Mouse (Mus musculus): ENCODE data around the gene Adam17. TPM values are rescaled to one million over a fixed set of nuclear protein-coding genes. Genes with fewer than 3 reads are reported as not detected.
A peak's percentile ranks its signal among the peaks of the same experiment; 100 is the strongest.

Gene Adam17
- polyA plus RNA-seq, 1 experiment from 2014 or later: 15.6 TPM

GRCm38 (mm10) chr12:21322856-21323255 is 50.6 kb downstream of the Adam17 start:
- no peak overlapping the region for H3K4me3 ChIP-seq (replicated peaks)
- H3K36me3 ChIP-seq: peaks cover 43% of the 10 kb centered on the region
- H3K27me3 ChIP-seq (replicated peaks): no peaks in the 10 kb centered on the region
- no peak overlapping the region for H3K27ac ChIP-seq (replicated peaks)
- H3K4me2 ChIP-seq: no peak overlapping the region
- H3K9ac ChIP-seq (replicated peaks): no peak overlapping the region
- no peak for ATAC-seq (ENCODE audit: low FRiP score)
- no peaks in the 10 kb centered on the region for H3K9me3 ChIP-seq (replicated peaks)
- no peaks in the 10 kb centered on the region for H3K4me1 ChIP-seq
- WGBS: 86% methylated on average over 9 of the region's 9 CpGs

- peaks cover under 1% of the 10 kb centered on the region; the same call in 1 of the 2 replicates for H3K4me1 ChIP-seq
- no peaks in the 10 kb centered on the region for H3K27me3 ChIP-seq (replicated peaks)
- no peaks in the 10 kb centered on the region for H3K9me3 ChIP-seq (replicated peaks)
- H3K9ac ChIP-seq (replicated peaks): no peak overlapping the region
- H3K4me3 ChIP-seq (replicated peaks): no peak overlapping the region
- peaks cover 43% of the 10 kb centered on the region for H3K36me3 ChIP-seq
- H3K4me2 ChIP-seq: no peak overlapping the region
- 87% methylated on average over 4 of the region's 4 CpGs for WGBS
- no peak for ATAC-seq (ENCODE audit: low FRiP score)
- H3K27ac ChIP-seq (replicated peaks): no peak overlapping the region
These were observed 51.1 kb downstream of the Adam17 start for GRCm38 (mm10) chr12:21322296-21322695.

DNA sequence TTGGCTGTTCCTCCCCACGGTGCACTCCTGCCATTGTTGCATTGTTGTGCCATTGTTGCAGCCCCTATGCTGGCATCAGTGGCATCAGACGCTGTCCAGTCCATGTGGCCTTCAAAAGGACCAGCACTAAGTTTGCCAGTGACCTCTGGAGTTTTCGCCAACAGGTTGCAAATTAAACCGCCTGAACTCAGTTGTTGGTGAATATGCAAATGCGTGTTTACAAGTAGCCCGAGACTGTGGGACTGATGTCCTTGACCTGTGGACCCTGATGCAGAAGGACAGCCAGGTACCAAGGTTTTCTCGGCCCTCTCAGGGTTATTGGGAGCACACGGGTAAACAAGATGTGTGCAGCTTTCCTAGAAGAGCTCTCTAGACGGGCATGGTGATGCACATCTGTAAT is 52.3 kb downstream of the Adam17 start:
- no peak overlapping the region for H3K4me2 ChIP-seq
- no peak for ATAC-seq (ENCODE audit: low FRiP score)
- peaks cover 36% of the 10 kb centered on the region for H3K36me3 ChIP-seq
- no peak overlapping the region for H3K4me3 ChIP-seq (replicated peaks)
- peaks cover 6% of the 10 kb centered on the region; the same call in 1 of the 2 replicates for H3K4me1 ChIP-seq
- no peak overlapping the region for H3K27ac ChIP-seq (replicated peaks)
- 86% methylated on average over 9 of the region's 9 CpGs for WGBS
- no peak overlapping the region for H3K9ac ChIP-seq (replicated peaks)
- H3K9me3 ChIP-seq (replicated peaks): no peaks in the 10 kb centered on the region
- no peaks in the 10 kb centered on the region for H3K27me3 ChIP-seq (replicated peaks)

DNA sequence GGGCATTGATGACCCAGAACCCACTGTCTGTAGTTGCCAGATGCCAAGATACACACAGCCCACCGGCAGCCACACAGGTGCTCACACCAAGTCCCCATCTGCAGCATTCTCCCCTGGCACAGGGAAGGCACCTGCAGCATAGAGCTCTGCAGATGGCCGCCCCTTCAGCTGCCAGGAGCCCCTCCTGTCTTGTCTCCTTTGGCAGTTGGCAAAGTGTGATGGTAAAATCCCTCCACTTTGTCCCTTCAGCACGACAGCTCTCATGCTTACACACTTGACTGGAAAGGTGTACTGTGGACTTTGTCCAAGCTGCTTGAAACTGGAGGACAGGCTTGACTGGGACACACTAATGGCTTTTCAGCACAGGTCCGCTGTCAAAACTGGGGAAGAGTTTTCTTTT is 53.1 kb downstream of the Adam17 start:
- no peak for ATAC-seq (ENCODE audit: low FRiP score)
- WGBS: 92% methylated on average over 4 of the region's 4 CpGs
- H3K36me3 ChIP-seq: peaks cover 27% of the 10 kb centered on the region

GRCm38 (mm10) chr12:21318143-21318895 is 55.1 kb downstream of the Adam17 start:
- H3K4me3 ChIP-seq (replicated peaks): no peak overlapping the region
- no peak for ATAC-seq (ENCODE audit: low FRiP score)
- H3K27me3 ChIP-seq (replicated peaks): no peaks in the 10 kb centered on the region
- peaks cover 13% of the 10 kb centered on the region for H3K4me1 ChIP-seq
- no peak overlapping the region for H3K9ac ChIP-seq (replicated peaks)
- WGBS: 68% methylated on average over 12 of the region's 12 CpGs
- peaks cover 30% of the 10 kb centered on the region for H3K36me3 ChIP-seq
- H3K9me3 ChIP-seq (replicated peaks): no peaks in the 10 kb centered on the region
- H3K27ac ChIP-seq (replicated peaks): no peak overlapping the region
- no peak overlapping the region for H3K4me2 ChIP-seq

More for the DNA sequence above, 53.1 kb downstream of the Adam17 start:
- Histone ChIP-seq H3K4me2 (no peak overlapping the region), H3K4me1 (peaks cover 13% of the 10 kb centered on the region), H3K27ac (replicated peaks) (no peak overlapping the region), H3K9ac (replicated peaks) (no peak overlapping the region), H3K27me3 (replicated peaks) (no peaks in the 10 kb centered on the region), H3K4me3 (replicated peaks) (no peak overlapping the region), H3K9me3 (replicated peaks) (no peaks in the 10 kb centered on the region)

GRCm38 (mm10) chr12:21316869-21317265 is 56.6 kb downstream of the Adam17 start:
- H3K27ac ChIP-seq (replicated peaks): no peak overlapping the region
- peaks cover 35% of the 10 kb centered on the region for H3K36me3 ChIP-seq
- H3K9me3 ChIP-seq (replicated peaks): no peaks in the 10 kb centered on the region
- H3K4me3 ChIP-seq (replicated peaks): peak overlapping the region; percentile 70
- WGBS: 30% methylated on average over 7 of the region's 7 CpGs
- peaks cover 13% of the 10 kb centered on the region for H3K4me1 ChIP-seq
- peak overlapping the region; percentile 82 for H3K4me2 ChIP-seq
- H3K27me3 ChIP-seq (replicated peaks): no peaks in the 10 kb centered on the region
- H3K9ac ChIP-seq (replicated peaks): peak overlapping the region; percentile 70
- ATAC-seq (ENCODE audit: low FRiP score): no peak

GRCm38 (mm10) chr12:21315923-21316868 is 57.2 kb downstream of the Adam17 start, which contains the start of gene Iah1:
TSS of gene Iah1 (plus strand) at chr12:21316389.
- H3K27ac ChIP-seq (replicated peaks): peak within 1 kb of the TSS; percentile 68
- peak; percentile 93 for ATAC-seq (ENCODE audit: low FRiP score)
- 2% methylated on average over 59 of the region's 59 CpGs for WGBS

DNA sequence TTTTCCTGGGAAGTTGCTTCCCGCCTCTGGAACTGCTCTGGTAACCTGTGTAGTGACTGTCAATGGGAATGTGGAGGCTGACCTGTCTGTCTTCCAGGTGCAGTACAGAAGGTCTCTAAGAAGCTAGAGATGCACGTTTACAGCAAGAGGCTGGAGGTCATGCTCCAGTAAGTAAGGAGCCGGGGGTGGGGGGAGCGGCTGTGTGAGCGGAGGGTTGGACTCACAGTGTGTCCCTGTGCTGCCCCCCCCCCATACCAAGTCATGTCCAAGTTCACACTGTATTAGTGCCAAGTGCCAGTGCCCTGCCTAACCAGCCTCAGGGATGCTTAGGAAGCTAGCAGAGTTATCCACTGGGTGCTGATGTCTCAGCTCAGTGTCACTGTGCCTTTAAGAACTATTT is 61.2 kb downstream of the Adam17 start:
- no peak overlapping the region for H3K4me3 ChIP-seq (replicated peaks)
- H3K9me3 ChIP-seq (replicated peaks): no peaks in the 10 kb centered on the region
- no peak overlapping the region for H3K27ac ChIP-seq (replicated peaks)
- 97% methylated on average over 5 of the region's 5 CpGs for WGBS
- H3K36me3 ChIP-seq: peaks cover 75% of the 10 kb centered on the region
- peaks cover 11% of the 10 kb centered on the region for H3K4me1 ChIP-seq
- no peak overlapping the region for H3K4me2 ChIP-seq
- H3K27me3 ChIP-seq (replicated peaks): no peaks in the 10 kb centered on the region
- H3K9ac ChIP-seq (replicated peaks): no peak overlapping the region
- ATAC-seq (ENCODE audit: low FRiP score): no peak

More at GRCm38 (mm10) chr12:21315923-21316868, 57.2 kb downstream of the Adam17 start, which contains the start of gene Iah1:
- H3K4me2 ChIP-seq: peak within 1 kb of the TSS; percentile 82
- H3K4me1 ChIP-seq: peaks cover 13% of the 10 kb centered on the region
- peak within 1 kb of the TSS; percentile 70 for H3K4me3 ChIP-seq (replicated peaks)
- peaks cover 38% of the 10 kb centered on the region for H3K36me3 ChIP-seq
- H3K9ac ChIP-seq (replicated peaks): peak within 1 kb of the TSS; percentile 70
- no peaks in the 10 kb centered on the region for H3K9me3 ChIP-seq (replicated peaks)
- H3K27me3 ChIP-seq (replicated peaks): no peaks in the 10 kb centered on the region

DNA sequence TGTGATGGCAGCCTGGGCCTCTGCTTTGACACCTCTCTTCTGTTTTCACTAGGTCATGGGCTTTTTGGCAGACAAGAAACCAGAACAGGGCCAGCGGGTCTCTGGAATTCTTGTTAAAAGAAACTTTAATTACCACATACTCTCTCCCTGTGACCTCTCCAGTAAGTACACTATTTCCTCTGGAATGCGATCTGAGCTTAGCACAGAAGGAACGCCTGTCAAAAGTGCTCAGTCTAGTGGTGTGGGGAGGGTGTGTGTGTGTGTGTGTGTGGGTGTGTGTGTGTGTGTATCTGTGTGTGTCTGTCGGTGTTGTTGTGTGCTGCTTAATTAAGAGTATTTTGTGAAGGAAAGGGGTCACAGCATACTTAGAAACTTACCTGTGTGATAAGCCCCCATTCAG is 66.7 kb downstream of the Adam17 start:
- H3K4me1 ChIP-seq: no peaks in the 10 kb centered on the region
- H3K27me3 ChIP-seq (replicated peaks): no peaks in the 10 kb centered on the region
- H3K4me3 ChIP-seq (replicated peaks): no peak overlapping the region
- WGBS: 94% methylated on average over 4 of the region's 4 CpGs
- no peaks in the 10 kb centered on the region for H3K9me3 ChIP-seq (replicated peaks)
- no peak for ATAC-seq (ENCODE audit: low FRiP score)
- H3K36me3 ChIP-seq: peaks cover 91% of the 10 kb centered on the region
- no peak overlapping the region for H3K9ac ChIP-seq (replicated peaks)
- H3K27ac ChIP-seq (replicated peaks): no peak overlapping the region
- no peak overlapping the region for H3K4me2 ChIP-seq

DNA sequence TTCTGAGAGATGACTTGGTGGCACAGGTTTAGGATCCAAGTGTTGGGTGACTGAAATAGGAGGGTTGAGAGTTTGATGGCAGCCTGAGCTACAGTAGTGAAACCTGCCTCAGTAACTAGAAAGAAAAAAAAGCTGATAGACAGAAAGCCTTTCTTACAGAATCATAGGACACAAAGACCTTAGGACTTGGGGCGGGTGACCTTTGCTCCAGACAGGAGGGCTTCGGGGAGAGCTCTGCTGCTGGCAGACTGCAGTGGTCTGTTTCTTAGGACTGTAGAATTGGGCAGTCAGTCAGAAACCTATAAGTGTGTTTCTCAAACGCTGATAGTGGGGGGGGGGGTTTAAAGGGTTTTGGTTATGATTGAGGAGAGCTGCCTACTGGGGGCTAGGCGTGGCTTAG is 67.7 kb downstream of the Adam17 start:
- peaks cover 89% of the 10 kb centered on the region for H3K36me3 ChIP-seq
- 96% methylated on average over 4 of the region's 4 CpGs for WGBS
- H3K27me3 ChIP-seq (replicated peaks): no peaks in the 10 kb centered on the region

GRCm38 (mm10) chr12:21302361-21302783 is 71.1 kb downstream of the Adam17 start:
- no peak for ATAC-seq (ENCODE audit: low FRiP score)
- Histone ChIP-seq H3K27me3 (replicated peaks) (no peaks in the 10 kb centered on the region), H3K9me3 (replicated peaks) (no peaks in the 10 kb centered on the region), H3K4me1 (no peaks in the 10 kb centered on the region), H3K9ac (replicated peaks) (no peak overlapping the region), H3K27ac (replicated peaks) (no peak overlapping the region), H3K4me3 (replicated peaks) (no peak overlapping the region), H3K4me2 (no peak overlapping the region), H3K36me3 (peaks cover 87% of the 10 kb centered on the region)
- WGBS: 86% methylated on average over 5 of the region's 5 CpGs

More for the DNA sequence above, 67.7 kb downstream of the Adam17 start:
- Histone ChIP-seq H3K9me3 (replicated peaks) (no peaks in the 10 kb centered on the region), H3K4me1 (no peaks in the 10 kb centered on the region), H3K4me3 (replicated peaks) (no peak overlapping the region), H3K27ac (replicated peaks) (no peak overlapping the region), H3K9ac (replicated peaks) (no peak overlapping the region), H3K4me2 (no peak overlapping the region)
- ATAC-seq (ENCODE audit: low FRiP score): no peak

Measured in neural tube, embryonic 15.5 days (tissue).